Mouse (Mus musculus) lung, postnatal 0 days (tissue): ENCODE measurements around the gene Rnf150. TPM values are rescaled to one million over a fixed set of nuclear protein-coding genes. Genes with fewer than 3 reads are reported as not detected.

Source experiments
- ATAC-seq: fragments of 200-750 bp; cut with Nextera tagmentation; 2 replicates; pipeline ENCODE4 v1.8.0; 2017; ENCODE audit warnings: moderate library complexity
- DNase-seq: peaks from one replicate; pipeline ENCODE4 v3.0.0-alpha.2; 2016; ENCODE audit warnings: low spot score
- H3K27ac ChIP-seq: fragments of 300-500 bp; sonication (generic); 2 replicates; pipeline ENCODE4 v1.5.1; 2014; ENCODE audit warnings: antibody characterized with exemption, mild to moderate bottlenecking, low read length, mixed read lengths
- H3K27me3 ChIP-seq: fragments of 300-500 bp; sonication (generic); replicated peaks from 2 replicates; pipeline ENCODE4 v1.6.1; 2014; ENCODE audit warnings: low read length, mixed read lengths; ENCODE audit not compliant: insufficient read depth
- H3K36me3 ChIP-seq: fragments of 300-500 bp; sonication (generic); 2 replicates; pipeline ENCODE4 v1.6.1; 2014; ENCODE audit warnings: low read length, mixed read lengths; ENCODE audit not compliant: insufficient read depth
- H3K4me1 ChIP-seq: fragments of 300-500 bp; sonication (generic); 2 replicates; pipeline ENCODE4 v1.6.1; 2014; ENCODE audit warnings: antibody characterized with exemption, low read depth, low read length, mixed read lengths; ENCODE audit not compliant: insufficient read depth
- H3K4me2 ChIP-seq: fragments of 300-500 bp; sonication (generic); replicated peaks from 2 replicates; pipeline ENCODE4 v1.6.1; 2014; ENCODE audit warnings: low read depth, mild to moderate bottlenecking, low read length, moderate library complexity, mixed read lengths
- H3K4me3 ChIP-seq: fragments of 300-500 bp; sonication (generic); 2 replicates; pipeline ENCODE4 v1.5.1; 2014; ENCODE audit warnings: low read depth, low read length
- H3K9ac ChIP-seq: fragments of 300-500 bp; sonication (generic); replicated peaks from 2 replicates; pipeline ENCODE4 v1.6.1; 2014; ENCODE audit warnings: low read depth, mild to moderate bottlenecking
- H3K9me3 ChIP-seq: fragments of 300-500 bp; sonication (generic); 2 replicates; pipeline ENCODE4 v1.6.1; 2016; ENCODE audit warnings: low read length, mixed read lengths
- CTCF ChIP-seq: IDR thresholded peaks from 2 replicates; pipeline ENCODE4 v1.5.1; 2016; ENCODE audit warnings: antibody characterized with exemption, mild to moderate bottlenecking
- EP300 ChIP-seq: IDR thresholded peaks from 2 replicates; pipeline ENCODE4 v1.6.1; 2016; ENCODE audit warnings: antibody characterized with exemption, mild to moderate bottlenecking, control low read depth
- WGBS: fragments of 180-500 bp; shearing (Covaris S2); extraction: QIAGEN DNeasy Blood & Tissue Kit; methylation state at CpG from one replicate; pipeline ENCODE4 v1.1.7; 2014; 5-methylcytosine and 5-hydroxymethylcytosine counted together
- polyA plus RNA-seq: library from polyadenylated mRNA; unstranded; fragments of >200 nt; fragmentation: Nextera tagmentation; extraction: Ambion mirVana; gene quantifications from 2 replicates; pipeline ENCODE4 v1.2.1, GENCODE M21; 2015

Gene Rnf150
- polyA plus RNA-seq, 1 experiment from 2014 or later: 1.7 TPM

DNA sequence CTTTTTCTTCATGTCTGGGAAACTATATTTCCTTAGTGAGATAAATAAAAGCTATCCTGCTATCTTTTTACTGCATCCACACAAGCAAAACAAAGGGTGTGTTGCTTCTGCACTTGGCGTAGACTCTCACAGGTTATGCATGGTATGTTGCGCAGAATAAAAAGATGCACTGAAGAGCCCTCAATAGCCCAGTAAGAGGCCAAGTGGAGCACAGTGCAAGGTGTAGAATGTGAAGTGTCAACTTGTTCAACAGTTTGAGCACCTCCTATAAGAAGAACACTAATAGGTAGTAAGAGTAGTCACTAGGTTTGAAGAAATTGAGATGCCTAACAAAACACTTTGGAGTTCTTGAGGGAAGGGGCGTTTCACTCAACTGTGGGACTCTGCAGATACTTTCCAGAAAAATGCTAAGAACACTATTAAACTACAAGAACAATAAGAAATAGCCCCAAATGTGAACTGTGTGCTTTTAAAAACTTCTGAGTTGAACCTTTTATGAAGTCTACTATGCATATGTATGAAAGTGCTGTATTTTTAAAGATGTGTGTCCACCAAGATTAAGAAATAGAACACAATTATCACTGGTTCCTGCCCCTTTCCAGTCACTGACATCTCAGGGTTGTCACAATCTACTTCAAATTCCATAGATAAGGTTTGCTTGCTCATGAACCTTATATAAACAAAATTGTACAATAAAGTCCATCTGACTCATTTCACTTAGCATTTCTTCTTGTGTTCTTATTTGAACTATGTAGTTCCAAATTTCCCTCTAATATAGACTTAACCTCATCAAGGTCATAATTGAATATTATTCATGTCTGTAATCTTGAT, 34.7 kb downstream of the Rnf150 start:
- WGBS: 47% methylated on average over 3 of the region's 3 CpGs

DNA sequence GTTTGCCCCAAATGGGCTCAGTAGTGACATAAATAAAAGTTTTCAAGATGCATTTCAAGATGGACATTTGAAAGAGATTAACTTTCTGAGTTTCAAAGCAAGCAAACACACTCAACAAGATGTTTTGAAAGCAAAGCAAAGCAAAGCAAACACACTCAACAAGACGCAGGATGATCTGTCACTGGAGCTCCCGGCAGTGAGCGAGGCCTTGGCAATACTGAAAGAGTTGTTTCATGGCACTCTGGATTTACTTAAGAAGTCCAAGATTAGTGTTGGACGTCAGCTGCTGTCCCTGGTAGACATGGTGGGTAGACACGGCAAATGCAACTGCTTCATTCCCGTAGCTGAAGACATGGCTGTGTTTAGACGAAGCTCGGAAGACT, 35.3 kb downstream of the Rnf150 start:
- no peak for TF ChIP-seq CTCF
- TF ChIP-seq EP300: no peak; the same call in 1 of the 2 replicates
- no peaks in the 10 kb centered on the region for H3K36me3 ChIP-seq
- no peaks in the 10 kb centered on the region for H3K27me3 ChIP-seq
- no peak overlapping the region for H3K4me2 ChIP-seq
- ATAC-seq: peak; percentile 54
- H3K4me1 ChIP-seq: peaks cover 8% of the 10 kb centered on the region; the same call in 1 of the 2 replicates
- peak; percentile 55 for DNase-seq
- H3K9ac ChIP-seq: no peak overlapping the region
- H3K4me3 ChIP-seq: no peak overlapping the region
- no peaks in the 10 kb centered on the region for H3K9me3 ChIP-seq
- H3K27ac ChIP-seq: peak overlapping the region; percentile 68
- WGBS: 49% methylated on average over 8 of the region's 8 CpGs

More for the DNA sequence above, 34.7 kb downstream of the Rnf150 start:
- DNase-seq: peak; percentile 79
- Histone ChIP-seq H3K4me2 (no peak overlapping the region), H3K9me3 (no peaks in the 10 kb centered on the region), H3K27ac (peak overlapping the region; percentile 68; the same call in 1 of the 2 replicates), H3K4me3 (no peak overlapping the region), H3K4me1 (peaks cover 8% of the 10 kb centered on the region; the same call in 1 of the 2 replicates), H3K36me3 (no peaks in the 10 kb centered on the region), H3K9ac (no peak overlapping the region), H3K27me3 (no peaks in the 10 kb centered on the region)
- no peak for TF ChIP-seq CTCF
- TF ChIP-seq EP300: peak; percentile 84
- ATAC-seq: peak; percentile 93

DNA sequence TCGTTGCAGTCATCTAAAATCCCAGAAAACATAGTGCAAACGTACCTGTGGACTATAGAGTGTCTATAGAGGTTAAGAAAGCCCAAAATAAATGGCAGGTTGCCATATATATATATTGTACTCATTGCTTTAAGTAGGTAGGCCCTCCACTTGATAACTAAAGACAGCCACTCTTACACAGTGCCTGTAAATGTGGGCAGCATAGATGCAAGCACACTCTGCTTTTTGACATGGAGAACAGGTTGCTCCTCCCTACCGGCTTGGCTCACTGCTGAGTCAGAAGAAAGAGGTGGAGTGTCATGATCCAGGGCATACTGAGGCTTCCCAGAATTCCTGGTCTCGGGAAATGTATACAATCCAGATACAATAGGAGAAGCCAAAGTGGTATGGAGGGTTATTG, 37.8 kb downstream of the Rnf150 start:
- no peaks in the 10 kb centered on the region for H3K27me3 ChIP-seq
- H3K36me3 ChIP-seq: no peaks in the 10 kb centered on the region
- H3K27ac ChIP-seq: no peak overlapping the region
- no peak overlapping the region for H3K9ac ChIP-seq
- ATAC-seq (no peak), DNase-seq (no peak)
- no peak overlapping the region for H3K4me3 ChIP-seq
- peaks cover 3% of the 10 kb centered on the region; the same call in 1 of the 2 replicates for H3K4me1 ChIP-seq
- no peak for TF ChIP-seq CTCF
- 65% methylated on average over 4 of the region's 4 CpGs for WGBS
- no peak overlapping the region for H3K4me2 ChIP-seq
- no peaks in the 10 kb centered on the region for H3K9me3 ChIP-seq

DNA sequence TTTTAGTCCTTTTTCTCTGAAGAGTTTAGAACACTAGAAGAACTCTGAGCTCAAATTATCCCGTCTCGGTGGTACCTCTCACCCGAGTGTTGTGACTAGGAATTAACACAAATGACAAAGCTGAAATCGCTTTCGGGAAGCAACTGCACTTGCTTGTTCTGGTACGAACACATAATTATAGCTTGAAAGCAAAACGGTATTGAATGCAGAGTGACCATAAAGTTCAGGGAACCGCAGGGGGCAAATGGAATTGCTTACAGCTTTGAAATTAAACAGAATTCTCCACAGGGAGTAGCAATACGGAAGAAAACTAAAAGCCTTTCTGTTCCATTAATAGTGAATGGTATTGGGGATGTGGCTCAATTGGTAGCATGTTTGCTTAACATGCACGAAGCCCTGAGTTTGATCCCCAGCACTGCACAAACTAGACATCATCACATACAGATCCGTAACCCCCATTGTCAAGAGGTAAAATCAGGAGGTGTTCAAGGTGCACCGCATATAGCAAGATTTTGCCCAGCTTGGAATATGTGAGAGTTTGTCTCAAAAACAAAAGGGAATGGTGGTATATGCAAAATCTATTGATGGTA, 38.5 kb downstream of the Rnf150 start:
- Histone ChIP-seq H3K27me3 (no peaks in the 10 kb centered on the region), H3K4me2 (no peak overlapping the region), H3K4me3 (no peak overlapping the region), H3K27ac (no peak overlapping the region), H3K9me3 (no peaks in the 10 kb centered on the region), H3K36me3 (no peaks in the 10 kb centered on the region), H3K9ac (no peak overlapping the region), H3K4me1 (peaks cover 2% of the 10 kb centered on the region; the same call in 1 of the 2 replicates)
- 94% methylated on average over 12 of the region's 12 CpGs for WGBS
- TF ChIP-seq CTCF (no peak), EP300 (no peak)
- ATAC-seq: no peak
- no peak for DNase-seq

DNA sequence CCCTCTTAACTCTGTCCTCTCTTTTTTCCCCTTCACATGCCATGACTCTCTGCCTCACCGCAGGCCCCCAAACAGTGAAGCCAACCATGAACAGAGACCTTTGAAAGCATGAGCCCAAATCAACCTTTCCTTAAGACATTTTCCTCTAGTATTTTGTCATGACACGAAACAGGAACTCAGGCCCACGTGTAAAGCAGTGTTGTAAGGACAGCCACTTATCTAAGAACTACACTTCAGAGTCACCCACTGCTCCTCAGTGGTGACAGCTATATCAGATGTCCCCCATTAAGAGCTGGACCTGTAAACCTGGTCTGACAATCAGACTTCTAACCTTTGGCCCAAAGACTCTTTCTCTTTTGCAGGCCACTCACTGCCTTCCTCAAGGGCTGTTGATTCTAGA, 40.3 kb downstream of the Rnf150 start:
- no peaks in the 10 kb centered on the region for H3K27me3 ChIP-seq
- H3K36me3 ChIP-seq: no peaks in the 10 kb centered on the region
- WGBS: 52% methylated on average over 3 of the region's 3 CpGs

DNA sequence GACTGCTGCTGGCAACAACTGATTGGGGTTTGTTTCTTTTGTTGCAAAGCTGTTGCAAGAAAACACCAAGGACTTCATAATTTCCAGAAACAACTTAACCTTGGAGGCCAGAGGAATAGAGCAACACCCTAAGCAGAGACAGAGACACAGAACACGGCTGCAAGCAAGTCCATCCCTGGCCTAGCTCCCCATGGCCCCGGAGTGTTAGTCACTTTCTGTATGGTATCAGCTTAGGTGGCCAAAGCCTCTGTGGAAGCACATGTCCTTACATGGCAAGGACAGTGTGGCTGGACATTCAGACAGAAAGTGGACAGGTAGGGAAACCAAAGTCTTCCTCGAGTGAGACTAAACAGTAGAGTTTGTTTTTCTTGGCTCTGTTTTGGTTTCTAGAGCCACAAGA, 44.1 kb downstream of the Rnf150 start:
- no peak overlapping the region for H3K27ac ChIP-seq
- no peaks in the 10 kb centered on the region for H3K4me1 ChIP-seq
- DNase-seq: no peak
- TF ChIP-seq EP300 (no peak), CTCF (no peak)
- H3K4me2 ChIP-seq: no peak overlapping the region
- no peaks in the 10 kb centered on the region for H3K9me3 ChIP-seq
- H3K4me3 ChIP-seq: no peak overlapping the region
- H3K27me3 ChIP-seq: no peaks in the 10 kb centered on the region
- WGBS: 57% methylated on average over 3 of the region's 3 CpGs
- H3K9ac ChIP-seq: no peak overlapping the region
- H3K36me3 ChIP-seq: no peaks in the 10 kb centered on the region
- no peak for ATAC-seq

More for the DNA sequence above, 40.3 kb downstream of the Rnf150 start:
- H3K27ac ChIP-seq: no peak overlapping the region
- DNase-seq: no peak
- no peaks in the 10 kb centered on the region for H3K9me3 ChIP-seq
- no peak overlapping the region for H3K4me2 ChIP-seq
- H3K9ac ChIP-seq: no peak overlapping the region
- H3K4me1 ChIP-seq: no peaks in the 10 kb centered on the region
- H3K4me3 ChIP-seq: no peak overlapping the region
- TF ChIP-seq CTCF (no peak), EP300 (no peak)
- ATAC-seq: no peak
